Mouse (Mus musculus) embryonic facial prominence, embryonic 15.5 days (tissue): Measurements from ENCODE around the gene Cdc45. TPM values are rescaled to one million over a fixed set of nuclear protein-coding genes. Genes with fewer than 3 reads are reported as not detected.
"Not testable (repeated sequence)": the region's sequence is repeated elsewhere in the genome, so short reads cannot be mapped to it uniquely, and the experiment has no call there.

Source experiments
- ATAC-seq: fragments of 200-750 bp; cut with Nextera tagmentation; 2 replicates; pipeline ENCODE4 v1.8.0; 2017; ENCODE audit warnings: low read depth, moderate TSS enrichment; ENCODE audit not compliant: insufficient number of reproducible peaks, low FRiP score, low TSS enrichment
- H3K27ac ChIP-seq: fragments of 300-500 bp; sonication (generic); replicated peaks from 2 replicates; pipeline ENCODE4 v1.5.1; 2015; ENCODE audit warnings: mild to moderate bottlenecking, inconsistent platforms
- H3K27me3 ChIP-seq: fragments of 300-500 bp; sonication (generic); 2 replicates; pipeline ENCODE4 v1.6.1; 2015; ENCODE audit warnings: inconsistent platforms
- H3K36me3 ChIP-seq: fragments of 300-500 bp; sonication (generic); 2 replicates; pipeline ENCODE4 v1.6.1; 2015; ENCODE audit warnings: mild to moderate bottlenecking, inconsistent platforms
- H3K4me1 ChIP-seq: fragments of 300-500 bp; sonication (generic); 2 replicates; pipeline ENCODE4 v1.6.1; 2015; ENCODE audit warnings: inconsistent platforms
- H3K4me2 ChIP-seq: fragments of 300-500 bp; sonication (generic); replicated peaks from 2 replicates; pipeline ENCODE4 v1.6.1; 2015; ENCODE audit warnings: mild to moderate bottlenecking, inconsistent platforms
- H3K4me3 ChIP-seq: fragments of 300-500 bp; sonication (generic); replicated peaks from 2 replicates; pipeline ENCODE4 v1.5.1; 2015; ENCODE audit warnings: mild to moderate bottlenecking, inconsistent platforms
- H3K9ac ChIP-seq: fragments of 300-500 bp; sonication (generic); 2 replicates; pipeline ENCODE4 v1.6.1; 2015; ENCODE audit warnings: inconsistent platforms
- H3K9me3 ChIP-seq: fragments of 300-500 bp; sonication (generic); replicated peaks from 2 replicates; pipeline ENCODE4 v1.6.1; 2016; ENCODE audit warnings: inconsistent platforms
- WGBS: fragments of 180-500 bp; shearing (Covaris S2); methylation state at CpG from one replicate; pipeline ENCODE4 v1.1.7; 2015; 5-methylcytosine and 5-hydroxymethylcytosine counted together
- polyA plus RNA-seq: library from polyadenylated mRNA; unstranded; fragments of >200 nt; fragmentation: Nextera tagmentation; extraction: Ambion mirVana; gene quantifications from 2 replicates; pipeline ENCODE4 v1.2.1, GENCODE M21; 2015

Cdc45 gene
- 34.5 and 36.9 TPM in 2 replicates for polyA plus RNA-seq

- Histone ChIP-seq H3K9ac (peak within 1 kb of the TSS; percentile 76), H3K4me2 (peak within 1 kb of the TSS; percentile 88), H3K27me3 (no peaks in the 10 kb centered on the region), H3K4me3 (peak within 1 kb of the TSS; percentile 76), H3K4me1 (peaks cover 20% of the 10 kb centered on the region), H3K36me3 (peaks cover 39% of the 10 kb centered on the region), H3K27ac (peak within 1 kb of the TSS; percentile 87), H3K9me3 (no peaks in the 10 kb centered on the region)
- peak; percentile 96 for ATAC-seq
- WGBS = under 1% methylated on average over 42 of the region's 42 CpGs
These were observed at the start of gene Cdc45, which contains the start of gene Ufd1 for GRCm38 (mm10) chr16:18811468-18812384. TSS of gene Cdc45 (minus strand) at chr16:18811987. TSS of gene Ufd1 (plus strand) at chr16:18811779.

- Histone ChIP-seq H3K36me3 (no peaks in the 10 kb centered on the region), H3K4me2 (no peak overlapping the region), H3K4me3 (no peak overlapping the region), H3K27me3 (no peaks in the 10 kb centered on the region), H3K4me1 (no peaks in the 10 kb centered on the region), H3K9ac (no peak overlapping the region), H3K9me3 (no peaks in the 10 kb centered on the region), H3K27ac (no peak overlapping the region)
- 72% methylated on average over 1 of the region's 1 CpGs for WGBS
- no peak for ATAC-seq
These were observed 48.4 kb upstream of the Cdc45 start for GRCm38 (mm10) chr16:18860186-18860585.

GRCm38 (mm10) chr16:18858551-18858950 lies 46.8 kb upstream of the Cdc45 start:
- Histone ChIP-seq H3K4me2 (no peak overlapping the region), H3K9ac (no peak overlapping the region), H3K4me3 (no peak overlapping the region), H3K4me1 (no peaks in the 10 kb centered on the region), H3K36me3 (no peaks in the 10 kb centered on the region), H3K9me3 (no peaks in the 10 kb centered on the region), H3K27ac (no peak overlapping the region), H3K27me3 (no peaks in the 10 kb centered on the region)
- no peak for ATAC-seq

- not testable (repeated sequence) for H3K4me1 ChIP-seq, H3K27me3 ChIP-seq, H3K9me3 ChIP-seq, H3K9ac ChIP-seq, H3K27ac ChIP-seq, ATAC-seq, H3K4me2 ChIP-seq, H3K36me3 ChIP-seq, H3K4me3 ChIP-seq
- 87% methylated on average over 16 of the region's 17 CpGs for WGBS
These were observed 37.9 kb upstream of the Cdc45 start for GRCm38 (mm10) chr16:18849521-18850190.

GRCm38 (mm10) chr16:18846301-18846820 lies 34.6 kb upstream of the Cdc45 start:
- no peaks in the 10 kb centered on the region for H3K27me3 ChIP-seq
- H3K36me3 ChIP-seq = no peaks in the 10 kb centered on the region
- H3K9ac ChIP-seq = no peak overlapping the region
- 89% methylated on average over 15 of the region's 15 CpGs for WGBS
- no peaks in the 10 kb centered on the region for H3K4me1 ChIP-seq
- H3K27ac ChIP-seq = no peak overlapping the region
- ATAC-seq = no peak
- H3K9me3 ChIP-seq = no peaks in the 10 kb centered on the region
- H3K4me3 ChIP-seq = no peak overlapping the region
- H3K4me2 ChIP-seq = no peak overlapping the region

- H3K9me3 ChIP-seq = no peaks in the 10 kb centered on the region
- 0 out of 2 replicates have a peak, but pooled peaks cover 4% of the 10 kb centered on the region for H3K4me1 ChIP-seq
- no peak overlapping the region for H3K9ac ChIP-seq
- H3K36me3 ChIP-seq = peaks cover 31% of the 10 kb centered on the region
- ATAC-seq = no peak
- H3K4me2 ChIP-seq = no peak overlapping the region
- WGBS = 95% methylated on average over 4 of the region's 4 CpGs
- H3K27ac ChIP-seq = no peak overlapping the region
- no peaks in the 10 kb centered on the region for H3K27me3 ChIP-seq
- no peak overlapping the region for H3K4me3 ChIP-seq
These were observed 26.6 kb upstream of the Cdc45 start for GRCm38 (mm10) chr16:18838346-18838745.

- Histone ChIP-seq H3K9ac (peak within 1 kb of the TSS; percentile 78), H3K4me3 (peak within 1 kb of the TSS; percentile 95), H3K4me1 (0 out of 2 replicates have a peak, but pooled peaks cover 4% of the 10 kb centered on the region), H3K4me2 (peak within 1 kb of the TSS; percentile 53), H3K9me3 (no peaks in the 10 kb centered on the region), H3K27me3 (no peaks in the 10 kb centered on the region), H3K27ac (peak within 1 kb of the TSS; percentile 75), H3K36me3 (peaks cover 43% of the 10 kb centered on the region)
- peak; percentile 95 for ATAC-seq
- WGBS = under 1% methylated on average over 46 of the region's 46 CpGs
These were observed 24.9 kb upstream of the Cdc45 start, which contains the start of the genes 2510002D24Rik and Gm28539 for GRCm38 (mm10) chr16:18836468-18837208. TSS of gene 2510002D24Rik (plus strand) at chr16:18836578. TSS of gene Gm28539 (plus strand) at chr16:18836584.

GRCm38 (mm10) chr16:18836073-18836467 lies 24.3 kb upstream of the Cdc45 start:
- Histone ChIP-seq H3K4me3 (peak overlapping the region; percentile 95), H3K9me3 (no peaks in the 10 kb centered on the region), H3K4me1 (0 out of 2 replicates have a peak, but pooled peaks cover 4% of the 10 kb centered on the region), H3K36me3 (peaks cover 48% of the 10 kb centered on the region), H3K4me2 (peak overlapping the region; percentile 53), H3K27ac (peak overlapping the region; percentile 44; the same call in 1 of the 2 replicates), H3K27me3 (no peaks in the 10 kb centered on the region), H3K9ac (no peak overlapping the region)
- 22% methylated on average over 3 of the region's 3 CpGs for WGBS
- ATAC-seq = no peak

- no peak overlapping the region for H3K4me3 ChIP-seq
- H3K27me3 ChIP-seq = no peaks in the 10 kb centered on the region
- H3K9me3 ChIP-seq = no peaks in the 10 kb centered on the region
- no peak overlapping the region for H3K4me2 ChIP-seq
- H3K9ac ChIP-seq = no peak overlapping the region
- no peak for ATAC-seq
- H3K36me3 ChIP-seq = peaks cover 63% of the 10 kb centered on the region
- 0 out of 2 replicates have a peak, but pooled peaks cover 4% of the 10 kb centered on the region for H3K4me1 ChIP-seq
- no peak overlapping the region for H3K27ac ChIP-seq
- 68% methylated on average over 2 of the region's 2 CpGs for WGBS
These were observed 21.7 kb upstream of the Cdc45 start for GRCm38 (mm10) chr16:18833486-18833885.

- no peak overlapping the region for H3K27ac ChIP-seq
- WGBS = 89% methylated on average over 6 of the region's 6 CpGs
- ATAC-seq = no peak
- H3K36me3 ChIP-seq = peaks cover 92% of the 10 kb centered on the region
- no peak overlapping the region for H3K4me2 ChIP-seq
- no peaks in the 10 kb centered on the region for H3K27me3 ChIP-seq
- H3K9me3 ChIP-seq = no peaks in the 10 kb centered on the region
- no peaks in the 10 kb centered on the region for H3K4me1 ChIP-seq
- no peak overlapping the region for H3K9ac ChIP-seq
- H3K4me3 ChIP-seq = no peak overlapping the region
These were observed 17.3 kb upstream of the Cdc45 start for GRCm38 (mm10) chr16:18829102-18829501.
